Mouse (Mus musculus): ENCODE results near the gene Tmem14c. TPM values are rescaled to one million over a fixed set of nuclear protein-coding genes. Genes with fewer than 3 reads are reported as not detected.

The Tmem14c gene
- polyA plus RNA-seq, 1 experiment from 2014 or later = 130 TPM

GRCm38 (mm10) chr13:41067618-41068017, 51.5 kb downstream of the Tmem14c start:
- whole genome bisulfite sequencing = 98% methylated on average over 4 of the region's 4 CpGs
- Histone ChIP-seq H3K27ac (replicated peaks; ENCODE audit: low read depth, low read length) (no peak overlapping the region), H3K9me3 (ENCODE audit: control insufficient read depth, low read length) (no peaks in the 10 kb centered on the region), H3K9ac (replicated peaks; ENCODE audit: low read length) (no peak overlapping the region), H3K4me2 (ENCODE audit: low read length) (no peak overlapping the region), H3K36me3 (ENCODE audit: control insufficient read depth, insufficient read depth, low read length) (no peaks in the 10 kb centered on the region), H3K27me3 (ENCODE audit: control insufficient read depth, insufficient read depth, low read length) (no peaks in the 10 kb centered on the region), H3K4me1 (ENCODE audit: control insufficient read depth, insufficient read depth, low read length) (no peaks in the 10 kb centered on the region), H3K4me3 (replicated peaks; ENCODE audit: low read depth, low read length) (no peak overlapping the region)
- ATAC-seq (ENCODE audit: low FRiP score, low TSS enrichment) (no peak), DNase-seq (no peak)

GRCm38 (mm10) chr13:41071617-41072016, 55.5 kb downstream of the Tmem14c start:
- H3K4me3 ChIP-seq (replicated peaks; ENCODE audit: low read depth, low read length) = no peak overlapping the region
- no peak overlapping the region for H3K9ac ChIP-seq (replicated peaks; ENCODE audit: low read length)
- H3K4me2 ChIP-seq (ENCODE audit: low read length) = no peak overlapping the region
- H3K27ac ChIP-seq (replicated peaks; ENCODE audit: low read depth, low read length) = no peak overlapping the region
- no peaks in the 10 kb centered on the region for H3K9me3 ChIP-seq (ENCODE audit: control insufficient read depth, low read length)
- no peaks in the 10 kb centered on the region for H3K36me3 ChIP-seq (ENCODE audit: control insufficient read depth, insufficient read depth, low read length)
- H3K4me1 ChIP-seq (ENCODE audit: control insufficient read depth, insufficient read depth, low read length) = no peaks in the 10 kb centered on the region
- ATAC-seq (ENCODE audit: low FRiP score, low TSS enrichment) = no peak
- WGBS = 93% methylated on average over 11 of the region's 11 CpGs
- no peaks in the 10 kb centered on the region for H3K27me3 ChIP-seq (ENCODE audit: control insufficient read depth, insufficient read depth, low read length)
- DNase-seq = no peak

Other genes with a start within 250 kb of the Tmem14c start
- gene Gcnt2, start 156.5 kb upstream of the Tmem14c start, polyA plus RNA-seq (2014; fragmentation: Nextera tagmentation; extraction: Ambion mirVana) = 3.9 and 5.3 TPM in 2 replicates
- gene Pak1ip1, start 15.3 kb upstream of the Tmem14c start, polyA plus RNA-seq (2014; fragmentation: Nextera tagmentation; extraction: Ambion mirVana) = 62.9 and 66.0 TPM in 2 replicates
- 1.7 and 2.1 TPM in 2 replicates for gene Mak, start 63.4 kb downstream of the Tmem14c start, polyA plus RNA-seq (2014; fragmentation: Nextera tagmentation; extraction: Ambion mirVana)
- not detected in 2 replicates for gene Gcm2, start 94.7 kb downstream of the Tmem14c start, polyA plus RNA-seq (2014; fragmentation: Nextera tagmentation; extraction: Ambion mirVana)
- not detected in 2 replicates for gene Sycp2l, start 98.0 kb downstream of the Tmem14c start, polyA plus RNA-seq (2014; fragmentation: Nextera tagmentation; extraction: Ambion mirVana)
- gene Elovl2, start 204.1 kb downstream of the Tmem14c start, polyA plus RNA-seq (2014; fragmentation: Nextera tagmentation; extraction: Ambion mirVana) = 44.6 and 48.3 TPM in 2 replicates
- gene Smim13, start 233.6 kb downstream of the Tmem14c start, polyA plus RNA-seq (2014; fragmentation: Nextera tagmentation; extraction: Ambion mirVana) = 22.7 and 23.2 TPM in 2 replicates